Mouse (Mus musculus): ENCODE data around the gene Ppp1r3g. TPM values are rescaled to one million over a fixed set of nuclear protein-coding genes. Genes with fewer than 3 reads are reported as not detected.
"Not testable (repeated sequence)": the region's sequence is repeated elsewhere in the genome, so short reads cannot be mapped to it uniquely, and the experiment has no call there.

Gene Ppp1r3g
- polyA plus RNA-seq, 1 experiment from 2014 or later, result 4.3 TPM

- peaks cover 6 to 10% of the 10 kb centered on the region in 2 experiments; a peak in 2 of 4 replicates for H3K4me1 ChIP-seq (ENCODE audit: control insufficient read depth in 2 of 2, insufficient read depth in 2 of 2, low read length in 2 of 2)
- peak overlapping the region; percentile 81 for H3K9ac ChIP-seq (ENCODE audit: low read length)
- 39% methylated on average over 9 of the region's 9 CpGs for WGBS
- H3K27ac ChIP-seq (replicated peaks in 1 of 2; ENCODE audit: control insufficient read depth in 1 of 2, insufficient read depth in 1 of 2, low read depth in 2 of 2, low read length in 2 of 2), result no peak overlapping the region
- no peaks in the 10 kb centered on the region; the same call in 1 of the 2 replicates for H3K9me3 ChIP-seq (ENCODE audit: control insufficient read depth, low read length)
- peak overlapping the region; percentile 100 for H3K4me2 ChIP-seq (ENCODE audit: low read length)
- H3K4me3 ChIP-seq (ENCODE audit: control insufficient read depth in 1 of 2, insufficient read depth in 1 of 2, low read depth in 1 of 2, low read length in 2 of 2), result peak overlapping the region; percentile 58 to 72
- no peak for ATAC-seq (ENCODE audit: insufficient number of reproducible peaks, insufficient read depth, low FRiP score, low read depth)
- H3K36me3 ChIP-seq (ENCODE audit: control insufficient read depth, insufficient read depth, low read length), result no peaks in the 10 kb centered on the region
- H3K27me3 ChIP-seq (ENCODE audit: control insufficient read depth, insufficient read depth, low read length), result no peaks in the 10 kb centered on the region; the same call in 1 of the 2 replicates
These were observed 11.2 kb downstream of the Ppp1r3g start for GRCm38 (mm10) chr13:35969829-35970228.

- peaks cover 31% of the 10 kb centered on the region for H3K36me3 ChIP-seq (ENCODE audit: control insufficient read depth, insufficient read depth, low read length)
- H3K27me3 ChIP-seq (ENCODE audit: control insufficient read depth, insufficient read depth, low read length), result no peaks in the 10 kb centered on the region
- no peak overlapping the region for H3K9ac ChIP-seq (ENCODE audit: low read length)
- no peak for ATAC-seq (ENCODE audit: insufficient number of reproducible peaks, insufficient read depth, low FRiP score, low read depth)
- no peak overlapping the region for H3K4me2 ChIP-seq (ENCODE audit: low read length)
- H3K4me1 ChIP-seq (ENCODE audit: control insufficient read depth in 2 of 2, insufficient read depth in 2 of 2, low read length in 2 of 2), result no peaks in the 10 kb centered on the region
- no peak overlapping the region for H3K27ac ChIP-seq (replicated peaks in 1 of 2; ENCODE audit: control insufficient read depth in 1 of 2, insufficient read depth in 1 of 2, low read depth in 2 of 2, low read length in 2 of 2)
- no peak overlapping the region for H3K4me3 ChIP-seq (ENCODE audit: control insufficient read depth in 1 of 2, insufficient read depth in 1 of 2, low read depth in 1 of 2, low read length in 2 of 2)
- no peaks in the 10 kb centered on the region for H3K9me3 ChIP-seq (ENCODE audit: control insufficient read depth, low read length)
- WGBS, result 86% methylated on average over 7 of the region's 7 CpGs
These were observed 18.3 kb downstream of the Ppp1r3g start for GRCm38 (mm10) chr13:35976912-35977311.

GRCm38 (mm10) chr13:35980471-35980870 lies 21.8 kb downstream of the Ppp1r3g start:
- Histone ChIP-seq H3K27ac (replicated peaks in 1 of 2; ENCODE audit: control insufficient read depth in 1 of 2, insufficient read depth in 1 of 2, low read depth in 2 of 2, low read length in 2 of 2) (no peak overlapping the region), H3K4me2 (ENCODE audit: low read length) (no peak overlapping the region), H3K27me3 (ENCODE audit: control insufficient read depth, insufficient read depth, low read length) (no peaks in the 10 kb centered on the region), H3K4me3 (ENCODE audit: control insufficient read depth in 1 of 2, insufficient read depth in 1 of 2, low read depth in 1 of 2, low read length in 2 of 2) (no peak overlapping the region), H3K4me1 (ENCODE audit: control insufficient read depth in 2 of 2, insufficient read depth in 2 of 2, low read length in 2 of 2) (0 out of 4 replicates have a peak, but pooled peaks cover 2 to 4% of the 10 kb centered on the region in 2 experiments), H3K9ac (ENCODE audit: low read length) (no peak overlapping the region), H3K36me3 (ENCODE audit: control insufficient read depth, insufficient read depth, low read length) (peaks cover 31% of the 10 kb centered on the region), H3K9me3 (ENCODE audit: control insufficient read depth, low read length) (no peaks in the 10 kb centered on the region)
- ATAC-seq (ENCODE audit: insufficient number of reproducible peaks, insufficient read depth, low FRiP score, low read depth), result no peak
- 88% methylated on average over 4 of the region's 4 CpGs for WGBS

- no peaks in the 10 kb centered on the region for H3K9me3 ChIP-seq (ENCODE audit: control insufficient read depth, low read length)
- no peak overlapping the region for H3K4me3 ChIP-seq (ENCODE audit: control insufficient read depth in 1 of 2, insufficient read depth in 1 of 2, low read depth in 1 of 2, low read length in 2 of 2)
- peaks cover 17% of the 10 kb centered on the region for H3K36me3 ChIP-seq (ENCODE audit: control insufficient read depth, insufficient read depth, low read length)
- H3K4me2 ChIP-seq (ENCODE audit: low read length), result no peak overlapping the region
- H3K27me3 ChIP-seq (ENCODE audit: control insufficient read depth, insufficient read depth, low read length), result no peaks in the 10 kb centered on the region
- H3K9ac ChIP-seq (ENCODE audit: low read length), result no peak overlapping the region
- peaks cover 5 to 13% of the 10 kb centered on the region in 2 experiments for H3K4me1 ChIP-seq (ENCODE audit: control insufficient read depth in 2 of 2, insufficient read depth in 2 of 2, low read length in 2 of 2)
- H3K27ac ChIP-seq (replicated peaks in 1 of 2; ENCODE audit: control insufficient read depth in 1 of 2, insufficient read depth in 1 of 2, low read depth in 2 of 2, low read length in 2 of 2), result no peak overlapping the region
- 53% methylated on average over 6 of the region's 6 CpGs for WGBS
- ATAC-seq (ENCODE audit: insufficient number of reproducible peaks, insufficient read depth, low FRiP score, low read depth), result no peak; the same call in 1 of the 2 replicates
These were observed 24.3 kb downstream of the Ppp1r3g start for GRCm38 (mm10) chr13:35982985-35983384.

- Histone ChIP-seq H3K4me3 (ENCODE audit: control insufficient read depth in 1 of 2, insufficient read depth in 1 of 2, low read depth in 1 of 2, low read length in 2 of 2) (no peak overlapping the region), H3K4me2 (ENCODE audit: low read length) (no peak overlapping the region), H3K36me3 (ENCODE audit: control insufficient read depth, insufficient read depth, low read length) (no peaks in the 10 kb centered on the region), H3K4me1 (ENCODE audit: control insufficient read depth in 2 of 2, insufficient read depth in 2 of 2, low read length in 2 of 2) (peaks cover 16 to 40% of the 10 kb centered on the region in 2 experiments), H3K27ac (replicated peaks in 1 of 2; ENCODE audit: control insufficient read depth in 1 of 2, insufficient read depth in 1 of 2, low read depth in 2 of 2, low read length in 2 of 2) (peak overlapping the region in 1 of 2 experiments; percentile 29; a peak in 3 of 4 replicates), H3K9me3 (ENCODE audit: control insufficient read depth, low read length) (no peaks in the 10 kb centered on the region), H3K27me3 (ENCODE audit: control insufficient read depth, insufficient read depth, low read length) (no peaks in the 10 kb centered on the region), H3K9ac (ENCODE audit: low read length) (no peak overlapping the region)
- WGBS, result 33% methylated on average over 3 of the region's 3 CpGs
- ATAC-seq (ENCODE audit: insufficient number of reproducible peaks, insufficient read depth, low FRiP score, low read depth), result no peak
These were observed 30.7 kb downstream of the Ppp1r3g start for GRCm38 (mm10) chr13:35989329-35989728.

- H3K9me3 ChIP-seq (ENCODE audit: control insufficient read depth, low read length); H3K27ac ChIP-seq (replicated peaks in 1 of 2; ENCODE audit: control insufficient read depth in 1 of 2, insufficient read depth in 1 of 2, low read depth in 2 of 2, low read length in 2 of 2); H3K9ac ChIP-seq (ENCODE audit: low read length); H3K36me3 ChIP-seq (ENCODE audit: control insufficient read depth, insufficient read depth, low read length); H3K4me2 ChIP-seq (ENCODE audit: low read length); H3K4me3 ChIP-seq (ENCODE audit: control insufficient read depth in 1 of 2, insufficient read depth in 1 of 2, low read depth in 1 of 2, low read length in 2 of 2); H3K27me3 ChIP-seq (ENCODE audit: control insufficient read depth, insufficient read depth, low read length); ATAC-seq (ENCODE audit: insufficient number of reproducible peaks, insufficient read depth, low FRiP score, low read depth): not testable (repeated sequence)
- 95% methylated on average over 19 of the region's 21 CpGs for WGBS
- H3K4me1 ChIP-seq (ENCODE audit: control insufficient read depth in 2 of 2, insufficient read depth in 2 of 2, low read length in 2 of 2), result peaks cover 30 to 58% of the 10 kb centered on the region in 2 experiments
These were observed 32.5 kb downstream of the Ppp1r3g start for GRCm38 (mm10) chr13:35991185-35991584.

GRCm38 (mm10) chr13:35994067-35994466 lies 35.4 kb downstream of the Ppp1r3g start:
- no peaks in the 10 kb centered on the region for H3K36me3 ChIP-seq (ENCODE audit: control insufficient read depth, insufficient read depth, low read length)
- H3K27ac ChIP-seq (replicated peaks in 1 of 2; ENCODE audit: control insufficient read depth in 1 of 2, insufficient read depth in 1 of 2, low read depth in 2 of 2, low read length in 2 of 2), result peak overlapping the region; percentile 15 to 63
- no peaks in the 10 kb centered on the region for H3K9me3 ChIP-seq (ENCODE audit: control insufficient read depth, low read length)
- ATAC-seq (ENCODE audit: insufficient number of reproducible peaks, insufficient read depth, low FRiP score, low read depth), result peak; percentile 83
- H3K4me3 ChIP-seq (ENCODE audit: control insufficient read depth in 1 of 2, insufficient read depth in 1 of 2, low read depth in 1 of 2, low read length in 2 of 2), result no peak overlapping the region
- no peak overlapping the region for H3K9ac ChIP-seq (ENCODE audit: low read length)
- no peak overlapping the region for H3K4me2 ChIP-seq (ENCODE audit: low read length)
- peaks cover 33 to 66% of the 10 kb centered on the region in 2 experiments for H3K4me1 ChIP-seq (ENCODE audit: control insufficient read depth in 2 of 2, insufficient read depth in 2 of 2, low read length in 2 of 2)
- WGBS, result 19% methylated on average over 8 of the region's 8 CpGs
- H3K27me3 ChIP-seq (ENCODE audit: control insufficient read depth, insufficient read depth, low read length), result no peaks in the 10 kb centered on the region

- Histone ChIP-seq H3K4me2 (ENCODE audit: low read length) (no peak overlapping the region), H3K27ac (replicated peaks in 1 of 2; ENCODE audit: control insufficient read depth in 1 of 2, insufficient read depth in 1 of 2, low read depth in 2 of 2, low read length in 2 of 2) (peak overlapping the region; percentile 48 to 66; a peak in 3 of 4 replicates), H3K27me3 (ENCODE audit: control insufficient read depth, insufficient read depth, low read length) (no peaks in the 10 kb centered on the region), H3K36me3 (ENCODE audit: control insufficient read depth, insufficient read depth, low read length) (no peaks in the 10 kb centered on the region), H3K4me3 (ENCODE audit: control insufficient read depth in 1 of 2, insufficient read depth in 1 of 2, low read depth in 1 of 2, low read length in 2 of 2) (no peak overlapping the region), H3K4me1 (ENCODE audit: control insufficient read depth in 2 of 2, insufficient read depth in 2 of 2, low read length in 2 of 2) (peaks cover 31 to 57% of the 10 kb centered on the region in 2 experiments), H3K9ac (ENCODE audit: low read length) (peak overlapping the region; percentile 38; the same call in 1 of the 2 replicates), H3K9me3 (ENCODE audit: control insufficient read depth, low read length) (no peaks in the 10 kb centered on the region)
- 77% methylated on average over 3 of the region's 3 CpGs for WGBS
- no peak for ATAC-seq (ENCODE audit: insufficient number of reproducible peaks, insufficient read depth, low FRiP score, low read depth)
These were observed 36.6 kb downstream of the Ppp1r3g start for GRCm38 (mm10) chr13:35995231-35995630.
